Mouse (Mus musculus) small intestine, adult 2 months (tissue): ENCODE results near the gene Zc3h7a.

Source experiments
- CTCF ChIP-seq: fragments of 200-500 bp; IDR thresholded peaks from 2 replicates; pipeline ENCODE4 v1.5.1; 2012; ENCODE audit warnings: low read depth, mild to moderate bottlenecking, control low read depth, inconsistent platforms, low read length, moderate library complexity, mixed read lengths; ENCODE audit not compliant: insufficient replicate concordance, insufficient read length; ENCODE audit errors: extremely low read depth
- POLR2A ChIP-seq: fragments of 200-500 bp; IDR thresholded peaks from 2 replicates; pipeline ENCODE4 v1.6.1; 2012; ENCODE audit warnings: low read depth, mild to moderate bottlenecking, control low read depth, inconsistent platforms, low read length, moderate library complexity

- TF ChIP-seq CTCF = no peak
- TF ChIP-seq POLR2A = no peak
Observed at GRCm38 (mm10) chr16:11092061-11092460, 84.1 kb downstream of the Zc3h7a start.
